Mouse (Mus musculus) C2C12 (cell line): Measurements from ENCODE around the gene Hdac8.

Experiments used
- CEBPB ChIP-seq: IDR thresholded peaks from one replicate; pipeline ENCODE4 v1.6.1; 2011; ENCODE audit warnings: low read depth, mild to moderate bottlenecking, control low read depth, moderate library complexity
- CTCF ChIP-seq: IDR thresholded peaks from one replicate; pipeline ENCODE4 v1.5.1; 2011; ENCODE audit not compliant: control insufficient read depth, insufficient read depth, insufficient read length
- MAX ChIP-seq: IDR thresholded peaks from one replicate; pipeline ENCODE4 v1.6.1; 2011; ENCODE audit warnings: mild to moderate bottlenecking, control low read depth
- MYOD1 ChIP-seq: IDR thresholded peaks from one replicate; pipeline ENCODE4 v1.6.1; 2011; ENCODE audit warnings: low read depth; ENCODE audit not compliant: control insufficient read depth, insufficient read length
- MYOG ChIP-seq: IDR thresholded peaks from one replicate; pipeline ENCODE4 v1.6.1; 2011; ENCODE audit not compliant: control insufficient read depth, insufficient read length; ENCODE audit errors: extremely low read depth
- USF1 ChIP-seq: IDR thresholded peaks from one replicate; pipeline ENCODE4 v1.6.1; 2011; ENCODE audit warnings: low read depth, mild to moderate bottlenecking, control low read depth, moderate library complexity

DNA sequence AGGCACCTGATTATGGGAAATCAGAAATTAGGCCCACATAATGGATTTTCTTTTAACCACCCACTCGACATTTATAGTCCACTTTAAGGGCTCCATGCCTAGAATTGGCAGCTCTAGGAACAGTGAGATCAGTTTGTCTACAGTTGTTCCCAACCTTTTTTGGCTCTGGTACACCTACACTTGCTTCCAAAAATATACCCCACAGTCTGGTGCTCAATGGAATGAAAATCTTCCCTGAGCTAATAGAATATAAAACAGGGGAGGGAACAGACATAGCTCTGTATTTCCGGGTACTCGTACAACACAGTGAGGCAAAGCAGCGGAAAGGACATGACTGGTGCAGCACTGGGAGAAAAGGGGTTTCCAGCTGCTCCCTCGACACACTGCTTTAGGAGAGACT is 29.6 kb downstream of the Hdac8 start:
- TF ChIP-seq CTCF (no peak), CEBPB (no peak), MYOD1 (no peak), USF1 (no peak), MAX (no peak), MYOG (no peak)
